Mouse (Mus musculus) cortical plate, adult 2 months (tissue): Measurements from ENCODE around the gene Gm17349.

Source experiments
- CTCF ChIP-seq: fragments of 200-500 bp; IDR thresholded peaks from 2 replicates; pipeline ENCODE4 v1.5.1; 2011; ENCODE audit warnings: mild to moderate bottlenecking, control low read depth, low read length; ENCODE audit not compliant: insufficient read depth; ENCODE audit errors: extremely low read depth
- POLR2A ChIP-seq: fragments of 200-500 bp; IDR thresholded peaks from 2 replicates; pipeline ENCODE4 v1.6.1; 2011; ENCODE audit warnings: mild to moderate bottlenecking, low read length, control low read depth; ENCODE audit not compliant: insufficient read depth; ENCODE audit errors: extremely low read depth

GRCm38 (mm10) chr15:99718461-99719021 lies 13.3 kb upstream of the Gm17349 start:
- TF ChIP-seq CTCF, result no peak
- TF ChIP-seq POLR2A, result no peak
